Mouse (Mus musculus): Measurements from ENCODE around the gene Timmdc1.

The Timmdc1 gene

GRCm38 (mm10) chr16:38522129-38523084 is at the start of gene Timmdc1:
Gene Timmdc1 (minus strand): TSS chr16:38522663.
- in situ Hi-C loops (cut with MboI, MseI), result no loop called here

GRCm38 (mm10) chr16:38571481-38571880 is 49.0 kb upstream of the Timmdc1 start:
- in situ Hi-C loops (cut with MboI, MseI), result no loop called here

GRCm38 (mm10) chr16:38568192-38568591 is 45.7 kb upstream of the Timmdc1 start:
- in situ Hi-C loops (cut with MboI, MseI), result no loop called here

- in situ Hi-C loops (cut with MboI, MseI), result no loop called here
Measured at GRCm38 (mm10) chr16:38563516-38563915, 41.1 kb upstream of the Timmdc1 start.

- in situ Hi-C loops (cut with MboI, MseI), result no loop called here
Measured at GRCm38 (mm10) chr16:38562968-38563327, 40.5 kb upstream of the Timmdc1 start.

- in situ Hi-C loops (cut with MboI, MseI), result no loop called here
Measured at GRCm38 (mm10) chr16:38562131-38562967, 39.9 kb upstream of the Timmdc1 start.

- in situ Hi-C loops (cut with MboI, MseI), result no loop called here
Measured at GRCm38 (mm10) chr16:38558221-38558748, 35.8 kb upstream of the Timmdc1 start, which contains the start of gene Tmem39a. Gene Tmem39a (plus strand): TSS chr16:38558698.

- in situ Hi-C loops (cut with MboI, MseI), result no loop called here
Measured at GRCm38 (mm10) chr16:38555988-38556387, 33.5 kb upstream of the Timmdc1 start.

- in situ Hi-C loops (cut with MboI, MseI), result loop anchor here (25.0 kb wide), 1 partner anchor 1612 kb away; the partner anchor contains the start of gene Hcls1
Measured at GRCm38 (mm10) chr16:38549479-38550396, 27.3 kb upstream of the Timmdc1 start, which contains the start of gene Poglut1. Gene Poglut1 (minus strand): TSS chr16:38550258.

GRCm38 (mm10) chr16:38548000-38548399 is 25.5 kb upstream of the Timmdc1 start:
- in situ Hi-C loops (cut with MboI, MseI), result loop anchor here (25.0 kb wide), 1 partner anchor 1611 kb away; the partner anchor contains the start of gene Hcls1

GRCm38 (mm10) chr16:38538716-38539380 is 16.4 kb upstream of the Timmdc1 start:
- in situ Hi-C loops (cut with MboI, MseI), result loop anchor here (25.0 kb wide), 1 partner anchor 1602 kb away; the partner anchor contains the start of gene Hcls1

- in situ Hi-C loops (cut with MboI, MseI), result loop anchor here (25.0 kb wide), 1 partner anchor 1599 kb away; the partner anchor contains the start of gene Hcls1
Measured at GRCm38 (mm10) chr16:38536544-38537146, 14.2 kb upstream of the Timmdc1 start.

- in situ Hi-C loops (cut with MboI, MseI), result loop anchor here (25.0 kb wide), 1 partner anchor 1589 kb away; the partner anchor contains the start of gene Hcls1
Measured at GRCm38 (mm10) chr16:38526264-38526663, 3.8 kb upstream of the Timmdc1 start.

- in situ Hi-C loops (cut with MboI, MseI), result no loop called here
Measured at GRCm38 (mm10) chr16:38521211-38521987, 1.1 kb downstream of the Timmdc1 start.

- in situ Hi-C loops (cut with MboI, MseI), result no loop called here
Measured at GRCm38 (mm10) chr16:38519140-38519539, 3.3 kb downstream of the Timmdc1 start.

- in situ Hi-C loops (cut with MboI, MseI), result loop anchor here (5.0 kb wide), 1 partner anchor 96 kb away; no protein-coding TSS in a partner anchor
Measured at GRCm38 (mm10) chr16:38510846-38511245, 11.6 kb downstream of the Timmdc1 start.

GRCm38 (mm10) chr16:38506041-38506634 is 16.3 kb downstream of the Timmdc1 start:
- in situ Hi-C loops (cut with MboI, MseI), result no loop called here

GRCm38 (mm10) chr16:38503528-38503927 is 18.9 kb downstream of the Timmdc1 start:
- in situ Hi-C loops (cut with MboI, MseI), result no loop called here

Data from T-helper 2 cell (primary cell).